Mouse (Mus musculus): ENCODE results near the gene Sephs1. TPM values are rescaled to one million over a fixed set of nuclear protein-coding genes. Genes with fewer than 3 reads are reported as not detected.

The Sephs1 gene
- total RNA-seq, 2 experiments from 2014 or later = 21.8 to 21.9 TPM

Other genes starting within 250 kb of the Sephs1 start
- gene Prpf18, start 229.5 kb upstream of the Sephs1 start, total RNA-seq (2021) = 10 to 100 TPM; 51.0 to 52.5 TPM
- 1 to 10 TPM; 1.4 to 1.8 TPM for gene Bend7, start 163.7 kb upstream of the Sephs1 start, total RNA-seq (2021)
- 10 to 100 TPM; 78.2 to 85.7 TPM for gene Phyh, start 37.5 kb downstream of the Sephs1 start, total RNA-seq (2021)
- gene Ucma, start 94.6 kb downstream of the Sephs1 start, total RNA-seq (2021) = 1 to 10 TPM; 3.0 to 3.8 TPM
- 1 to 10 TPM in 1 of 2 experiments, under 1 TPM in 1; 0.73 to 1.1 TPM for gene Mcm10, start 131.2 kb downstream of the Sephs1 start, total RNA-seq (2021)
- gene Optn, start 182.5 kb downstream of the Sephs1 start, total RNA-seq (2021) = 10 to 100 TPM; 13.0 to 15.3 TPM